Mouse (Mus musculus): ENCODE measurements around the gene Tmem51. TPM values are rescaled to one million over a fixed set of nuclear protein-coding genes. Genes with fewer than 3 reads are reported as not detected.
"Not testable (repeated sequence)": the region's sequence is repeated elsewhere in the genome, so short reads cannot be mapped to it uniquely, and the experiment has no call there.

Gene Tmem51
- polyA plus RNA-seq, 1 experiment from 2014 or later, result 23.0 TPM

DNA sequence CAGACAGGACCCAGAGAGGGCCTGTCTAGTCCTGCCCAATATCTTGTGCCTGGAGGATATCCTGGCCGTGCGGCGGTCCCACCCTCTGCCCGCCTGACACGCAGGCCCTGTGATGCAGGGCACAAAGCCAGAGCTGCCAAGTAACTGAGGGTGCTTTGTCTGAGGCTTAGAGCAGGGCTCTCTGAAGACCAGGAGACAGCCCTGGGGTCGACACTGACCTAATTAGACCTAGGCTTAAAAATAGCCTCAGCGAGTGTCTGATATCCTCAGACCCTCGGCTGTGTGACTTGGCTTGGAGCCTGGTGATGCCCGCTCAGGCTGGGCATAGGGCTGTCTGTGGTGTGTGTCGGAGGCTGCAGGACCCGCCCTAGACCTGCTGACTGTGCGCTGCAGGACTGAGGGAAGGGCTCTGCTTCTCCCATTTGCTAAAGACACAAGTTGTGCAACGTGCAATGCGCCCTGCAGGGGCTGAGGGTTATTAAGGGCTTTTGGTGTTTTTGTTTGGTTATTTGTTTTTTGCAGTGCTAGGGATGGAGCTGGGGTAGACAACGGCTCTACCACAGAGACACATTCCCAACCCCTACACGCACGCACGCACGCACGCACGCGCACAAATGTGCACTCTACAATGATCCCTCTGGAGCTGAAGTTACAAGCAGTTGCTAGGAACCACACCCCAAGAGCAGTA is 26.4 kb downstream of the Tmem51 start:
- H3K36me3 ChIP-seq (ENCODE audit: control insufficient read depth, insufficient read depth, low read length), result no peaks in the 10 kb centered on the region
- H3K9me3 ChIP-seq (ENCODE audit: control insufficient read depth, low read length), result no peaks in the 10 kb centered on the region
- no peak for ATAC-seq (ENCODE audit: low FRiP score, low TSS enrichment)
- no peaks in the 10 kb centered on the region for H3K27me3 ChIP-seq (ENCODE audit: control insufficient read depth, insufficient read depth, low read length)
- WGBS, result 86% methylated on average over 22 of the region's 22 CpGs
- H3K9ac ChIP-seq (ENCODE audit: low read depth, low read length), result no peak overlapping the region
- H3K4me3 ChIP-seq (ENCODE audit: low read length), result no peak overlapping the region
- no peak overlapping the region for H3K27ac ChIP-seq (ENCODE audit: low read depth, low read length)
- peaks cover 18% of the 10 kb centered on the region for H3K4me1 ChIP-seq (ENCODE audit: control insufficient read depth, insufficient read depth, low read length)
- no peak overlapping the region for H3K4me2 ChIP-seq (replicated peaks; ENCODE audit: low read depth, low read length)

DNA sequence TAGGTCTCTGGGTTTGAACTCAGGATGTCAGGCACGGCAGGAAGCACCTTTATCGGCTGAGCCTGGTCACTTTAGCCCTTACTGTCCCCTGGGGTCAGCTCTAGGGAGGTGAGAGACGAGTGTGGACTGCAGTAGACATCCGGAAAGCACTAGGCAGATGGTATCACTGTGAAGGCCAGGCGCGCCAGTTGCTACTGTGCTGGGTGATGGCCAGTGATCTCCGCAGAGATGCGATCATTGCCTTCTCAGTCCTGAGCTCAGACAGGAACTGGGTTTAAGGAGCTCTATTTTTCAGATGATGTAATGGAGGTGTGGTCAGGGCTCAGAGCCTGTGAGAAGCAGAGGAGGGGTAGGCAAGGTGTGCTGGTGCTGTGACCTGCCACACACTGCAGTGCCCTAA is 28.5 kb downstream of the Tmem51 start:
- H3K36me3 ChIP-seq (ENCODE audit: control insufficient read depth, insufficient read depth, low read length), result no peaks in the 10 kb centered on the region
- no peak overlapping the region for H3K4me2 ChIP-seq (replicated peaks; ENCODE audit: low read depth, low read length)
- H3K27ac ChIP-seq (ENCODE audit: low read depth, low read length), result no peak overlapping the region
- no peaks in the 10 kb centered on the region for H3K9me3 ChIP-seq (ENCODE audit: control insufficient read depth, low read length)
- no peak overlapping the region for H3K9ac ChIP-seq (ENCODE audit: low read depth, low read length)
- peaks cover 12% of the 10 kb centered on the region for H3K4me1 ChIP-seq (ENCODE audit: control insufficient read depth, insufficient read depth, low read length)
- no peak overlapping the region for H3K4me3 ChIP-seq (ENCODE audit: low read length)
- WGBS, result 82% methylated on average over 8 of the region's 8 CpGs
- no peak for ATAC-seq (ENCODE audit: low FRiP score, low TSS enrichment)
- no peaks in the 10 kb centered on the region for H3K27me3 ChIP-seq (ENCODE audit: control insufficient read depth, insufficient read depth, low read length)

- Histone ChIP-seq H3K36me3 (ENCODE audit: control insufficient read depth, insufficient read depth, low read length) (no peaks in the 10 kb centered on the region), H3K27ac (ENCODE audit: low read depth, low read length) (no peak overlapping the region), H3K4me3 (ENCODE audit: low read length) (no peak overlapping the region), H3K27me3 (ENCODE audit: control insufficient read depth, insufficient read depth, low read length) (no peaks in the 10 kb centered on the region), H3K4me1 (ENCODE audit: control insufficient read depth, insufficient read depth, low read length) (peaks cover 16% of the 10 kb centered on the region), H3K9me3 (ENCODE audit: control insufficient read depth, low read length) (no peaks in the 10 kb centered on the region), H3K4me2 (replicated peaks; ENCODE audit: low read depth, low read length) (no peak overlapping the region), H3K9ac (ENCODE audit: low read depth, low read length) (no peak overlapping the region)
- ATAC-seq (ENCODE audit: low FRiP score, low TSS enrichment), result no peak
- WGBS, result 85% methylated on average over 11 of the region's 11 CpGs
Measured at GRCm38 (mm10) chr4:142054580-142054979, 29.5 kb downstream of the Tmem51 start.

- H3K4me1 ChIP-seq (ENCODE audit: control insufficient read depth, insufficient read depth, low read length), result peaks cover 21% of the 10 kb centered on the region
- no peaks in the 10 kb centered on the region for H3K36me3 ChIP-seq (ENCODE audit: control insufficient read depth, insufficient read depth, low read length)
- H3K27ac ChIP-seq (ENCODE audit: low read depth, low read length), result no peak overlapping the region
- no peak for ATAC-seq (ENCODE audit: low FRiP score, low TSS enrichment)
- no peak overlapping the region for H3K4me3 ChIP-seq (ENCODE audit: low read length)
- no peaks in the 10 kb centered on the region for H3K9me3 ChIP-seq (ENCODE audit: control insufficient read depth, low read length)
- no peak overlapping the region for H3K9ac ChIP-seq (ENCODE audit: low read depth, low read length)
- WGBS, result 47% methylated on average over 9 of the region's 9 CpGs
- H3K4me2 ChIP-seq (replicated peaks; ENCODE audit: low read depth, low read length), result no peak overlapping the region
- no peaks in the 10 kb centered on the region for H3K27me3 ChIP-seq (ENCODE audit: control insufficient read depth, insufficient read depth, low read length)
Measured at GRCm38 (mm10) chr4:142053661-142054448, 30.2 kb downstream of the Tmem51 start.

DNA sequence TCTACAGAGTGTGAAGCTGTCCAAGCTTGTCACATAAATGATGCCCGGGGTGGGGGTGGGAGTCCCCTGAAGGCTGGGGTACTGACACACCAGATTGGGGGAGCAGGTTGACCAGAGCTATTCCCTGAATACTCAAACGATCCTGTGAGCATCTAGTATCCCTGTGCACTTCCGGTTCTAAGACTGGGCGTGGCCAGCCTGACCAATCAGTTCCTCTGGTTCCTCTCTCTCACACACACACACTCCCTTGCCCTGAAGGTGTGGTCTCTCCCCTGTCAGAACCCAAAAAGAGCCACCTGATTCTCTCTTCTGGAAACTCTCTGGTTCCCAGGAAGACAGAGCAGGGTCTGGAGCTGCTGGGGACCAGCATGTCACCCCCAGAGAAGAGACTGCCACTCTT is 30.8 kb downstream of the Tmem51 start:
- Histone ChIP-seq H3K9me3 (ENCODE audit: control insufficient read depth, low read length) (no peaks in the 10 kb centered on the region), H3K4me2 (replicated peaks; ENCODE audit: low read depth, low read length) (no peak overlapping the region), H3K27ac (ENCODE audit: low read depth, low read length) (no peak overlapping the region), H3K36me3 (ENCODE audit: control insufficient read depth, insufficient read depth, low read length) (no peaks in the 10 kb centered on the region), H3K4me3 (ENCODE audit: low read length) (no peak overlapping the region), H3K4me1 (ENCODE audit: control insufficient read depth, insufficient read depth, low read length) (peaks cover 21% of the 10 kb centered on the region), H3K9ac (ENCODE audit: low read depth, low read length) (no peak overlapping the region), H3K27me3 (ENCODE audit: control insufficient read depth, insufficient read depth, low read length) (no peaks in the 10 kb centered on the region)
- WGBS, result 69% methylated on average over 4 of the region's 4 CpGs
- no peak for ATAC-seq (ENCODE audit: low FRiP score, low TSS enrichment)

- H3K9me3 ChIP-seq (ENCODE audit: control insufficient read depth, low read length), result no peaks in the 10 kb centered on the region
- H3K4me2 ChIP-seq (replicated peaks; ENCODE audit: low read depth, low read length), result no peak overlapping the region
- no peak overlapping the region for H3K9ac ChIP-seq (ENCODE audit: low read depth, low read length)
- H3K27ac ChIP-seq (ENCODE audit: low read depth, low read length), result 0 out of 2 replicates have a peak overlapping the region, but pooled peaks have one; percentile 37
- peak; percentile 25; the same call in 1 of the 2 replicates for ATAC-seq (ENCODE audit: low FRiP score, low TSS enrichment)
- H3K36me3 ChIP-seq (ENCODE audit: control insufficient read depth, insufficient read depth, low read length), result no peaks in the 10 kb centered on the region
- WGBS, result 46% methylated on average over 22 of the region's 22 CpGs
- H3K4me3 ChIP-seq (ENCODE audit: low read length), result no peak overlapping the region
- H3K4me1 ChIP-seq (ENCODE audit: control insufficient read depth, insufficient read depth, low read length), result peaks cover 21% of the 10 kb centered on the region
- H3K27me3 ChIP-seq (ENCODE audit: control insufficient read depth, insufficient read depth, low read length), result no peaks in the 10 kb centered on the region
Measured at GRCm38 (mm10) chr4:142052391-142053132, 31.5 kb downstream of the Tmem51 start.

- peaks cover 21% of the 10 kb centered on the region for H3K4me1 ChIP-seq (ENCODE audit: control insufficient read depth, insufficient read depth, low read length)
- not testable (repeated sequence) for H3K27ac ChIP-seq (ENCODE audit: low read depth, low read length); H3K36me3 ChIP-seq (ENCODE audit: control insufficient read depth, insufficient read depth, low read length); H3K9me3 ChIP-seq (ENCODE audit: control insufficient read depth, low read length); ATAC-seq (ENCODE audit: low FRiP score, low TSS enrichment); H3K4me2 ChIP-seq (replicated peaks; ENCODE audit: low read depth, low read length); H3K9ac ChIP-seq (ENCODE audit: low read depth, low read length); H3K27me3 ChIP-seq (ENCODE audit: control insufficient read depth, insufficient read depth, low read length); H3K4me3 ChIP-seq (ENCODE audit: low read length)
- 85% methylated on average over 6 of the region's 6 CpGs for WGBS
Measured at GRCm38 (mm10) chr4:142051883-142052282, 32.2 kb downstream of the Tmem51 start.

DNA sequence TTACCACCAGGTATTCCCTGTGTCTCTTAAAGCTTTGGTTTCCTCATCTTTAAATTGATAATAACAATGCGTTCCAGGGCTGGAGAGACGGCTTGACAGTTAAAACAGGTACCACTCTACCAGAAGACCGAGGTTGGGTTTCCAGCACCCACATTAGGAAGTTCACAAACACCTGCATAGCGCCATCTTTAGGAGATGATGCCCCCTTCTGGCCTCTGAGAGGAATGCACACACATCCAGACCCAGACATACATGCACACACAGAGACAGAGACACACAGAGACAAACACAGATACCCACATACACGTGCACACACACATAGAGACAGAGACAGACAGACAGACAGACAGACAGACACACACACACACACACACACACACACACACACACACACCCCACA is 34.1 kb downstream of the Tmem51 start:
- no peak for ATAC-seq (ENCODE audit: low FRiP score, low TSS enrichment)
- Histone ChIP-seq H3K9me3 (ENCODE audit: control insufficient read depth, low read length) (no peaks in the 10 kb centered on the region), H3K4me1 (ENCODE audit: control insufficient read depth, insufficient read depth, low read length) (peaks cover 21% of the 10 kb centered on the region), H3K27ac (ENCODE audit: low read depth, low read length) (no peak overlapping the region), H3K9ac (ENCODE audit: low read depth, low read length) (no peak overlapping the region), H3K4me3 (ENCODE audit: low read length) (no peak overlapping the region), H3K36me3 (ENCODE audit: control insufficient read depth, insufficient read depth, low read length) (no peaks in the 10 kb centered on the region), H3K4me2 (replicated peaks; ENCODE audit: low read depth, low read length) (no peak overlapping the region), H3K27me3 (ENCODE audit: control insufficient read depth, insufficient read depth, low read length) (no peaks in the 10 kb centered on the region)
- WGBS, result 96% methylated on average over 5 of the region's 5 CpGs

DNA sequence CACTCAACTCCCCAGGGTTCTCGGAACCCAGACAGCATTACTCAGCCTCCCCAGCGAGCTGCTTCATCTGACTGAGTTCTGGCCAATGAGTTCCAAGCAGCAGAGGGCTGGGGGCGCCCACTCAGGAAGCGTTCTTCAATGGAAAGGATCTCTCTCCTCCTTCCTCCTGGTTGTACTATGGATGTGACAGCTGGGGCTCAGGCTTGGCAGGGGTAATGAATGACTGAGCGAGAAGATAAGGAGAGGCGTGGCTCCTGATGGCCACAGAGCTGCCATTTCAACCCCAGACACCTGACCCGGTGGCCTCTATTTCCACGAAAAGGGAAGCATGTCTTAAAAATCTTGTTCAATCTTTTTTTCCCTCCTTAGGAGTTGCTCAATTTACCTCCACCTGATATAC is 35.7 kb downstream of the Tmem51 start:
- no peak overlapping the region for H3K4me3 ChIP-seq (ENCODE audit: low read length)
- H3K27ac ChIP-seq (ENCODE audit: low read depth, low read length), result no peak overlapping the region
- no peaks in the 10 kb centered on the region for H3K36me3 ChIP-seq (ENCODE audit: control insufficient read depth, insufficient read depth, low read length)
- H3K9me3 ChIP-seq (ENCODE audit: control insufficient read depth, low read length), result no peaks in the 10 kb centered on the region
- no peak overlapping the region for H3K9ac ChIP-seq (ENCODE audit: low read depth, low read length)
- no peak overlapping the region for H3K4me2 ChIP-seq (replicated peaks; ENCODE audit: low read depth, low read length)
- 53% methylated on average over 8 of the region's 8 CpGs for WGBS
- no peaks in the 10 kb centered on the region for H3K27me3 ChIP-seq (ENCODE audit: control insufficient read depth, insufficient read depth, low read length)
- H3K4me1 ChIP-seq (ENCODE audit: control insufficient read depth, insufficient read depth, low read length), result peaks cover 22% of the 10 kb centered on the region
- ATAC-seq (ENCODE audit: low FRiP score, low TSS enrichment), result no peak

All from kidney, embryonic 14.5 days (tissue).